Mouse (Mus musculus): Measurements from ENCODE around the gene Tipin. TPM values are rescaled to one million over a fixed set of nuclear protein-coding genes. Genes with fewer than 3 reads are reported as not detected.

Tipin gene
- total RNA-seq, 1 experiment from 2014 or later = 24.7 TPM

DNA sequence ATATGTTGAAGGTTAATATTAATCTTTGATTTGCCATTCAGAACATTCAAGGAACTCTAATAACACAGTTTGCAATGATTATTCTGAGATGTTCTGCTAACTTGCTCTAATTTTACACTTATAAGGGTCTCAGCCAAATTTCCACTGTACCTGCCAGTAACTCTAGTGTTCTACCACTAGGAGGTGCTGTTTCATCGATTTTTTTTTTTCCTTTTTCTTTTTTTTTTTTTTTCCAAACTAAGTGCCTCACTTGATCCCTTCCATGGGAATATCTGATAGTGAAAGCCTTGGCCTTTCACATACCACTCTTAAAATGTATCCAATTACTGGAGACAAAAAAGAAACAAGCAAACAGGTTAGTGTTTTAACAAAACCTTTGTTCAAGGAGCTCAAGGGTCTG, 66.0 kb downstream of the Tipin start:
- no peak for DNase-seq

DNA sequence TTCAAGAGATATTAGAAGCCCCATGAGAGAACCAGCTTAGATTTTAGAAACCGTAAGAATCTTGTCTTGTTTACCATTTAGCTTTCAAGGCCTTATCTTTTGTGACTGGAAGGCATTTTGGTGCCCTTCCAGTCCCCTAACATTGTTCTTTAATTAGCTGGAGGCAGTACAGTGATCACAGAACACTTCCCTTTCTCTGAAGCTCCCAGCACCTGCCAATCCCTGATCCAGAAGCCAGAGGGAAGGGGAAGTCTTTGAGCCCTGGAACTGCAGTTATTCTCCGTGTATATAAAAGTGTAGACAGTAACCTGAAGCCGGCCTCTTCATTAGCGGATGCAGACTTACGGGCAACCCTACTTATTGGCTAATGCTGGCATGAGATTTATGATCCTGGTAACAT, 68.1 kb downstream of the Tipin start:
- no peak for DNase-seq

DNA sequence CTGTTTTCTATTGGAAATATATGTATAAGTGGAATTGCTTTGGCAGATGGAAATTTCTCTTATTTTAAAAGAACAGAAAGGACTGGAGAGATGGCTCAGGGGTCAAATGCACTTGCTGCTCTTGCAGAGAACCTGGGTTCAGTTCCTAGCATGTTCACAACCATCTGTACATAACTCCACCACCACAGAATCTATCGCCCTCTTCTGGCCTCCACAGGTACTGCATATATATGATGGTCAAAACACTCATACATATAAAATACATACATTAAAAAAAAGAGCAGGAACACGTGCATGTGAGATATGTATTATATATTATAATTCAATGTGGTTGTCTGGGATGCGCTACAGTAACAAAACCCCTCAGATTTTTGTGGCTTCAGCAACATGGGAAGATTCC, 69.8 kb downstream of the Tipin start:
- no peak for DNase-seq

Other genes starting within 250 kb of the Tipin start
- 0.95 and 1.5 TPM in 2 replicates for gene Lctl, start 164.4 kb upstream of the Tipin start, total RNA-seq (2021)
- gene Zwilch, start 108.5 kb upstream of the Tipin start, total RNA-seq (2021) = 5.1 and 5.3 TPM in 2 replicates
- gene Rpl4, start 108.2 kb upstream of the Tipin start, total RNA-seq (2021) = 896 and 928 TPM in 2 replicates
- gene Snapc5, start 102.3 kb upstream of the Tipin start, total RNA-seq (2021) = 23.2 and 25.0 TPM in 2 replicates
- 2.6 and 2.9 TPM in 2 replicates for gene Uchl4, start 46.4 kb upstream of the Tipin start, total RNA-seq (2021)
- 65.4 and 68.3 TPM in 2 replicates for gene Map2k1, start 27.9 kb upstream of the Tipin start, total RNA-seq (2021)
- 20.5 and 22.6 TPM in 2 replicates for gene Dis3l, start 59.7 kb downstream of the Tipin start, total RNA-seq (2021)
- gene Megf11, start 104.0 kb downstream of the Tipin start, total RNA-seq (2021) = 0.29 and 0.97 TPM in 2 replicates

All from adrenal gland, postnatal 25 days (tissue).